Mouse (Mus musculus) CH12.LX (cell line): ENCODE data around the gene Sfswap. TPM values are rescaled to one million over a fixed set of nuclear protein-coding genes. Genes with fewer than 3 reads are reported as not detected.

Experiments used
- DNase-seq: peaks from one replicate; pipeline ENCODE4 v3.0.0-alpha.2; 2013; ENCODE audit errors: extremely low read depth
- H3K27ac ChIP-seq: 2 replicates; pipeline ENCODE4 v1.5.1; 2012; ENCODE audit warnings: low read depth, mild to moderate bottlenecking, control low read depth, moderate library complexity; ENCODE audit not compliant: insufficient read depth
- H3K27me3 ChIP-seq: replicated peaks from 2 replicates; pipeline ENCODE3; 2012; ENCODE audit warnings: inconsistent platforms
- H3K36me3 ChIP-seq, 2 experiments: replicated peaks in 1 of 2; 2 replicates each; pipeline versions ENCODE3 to v1.6.1; 2012; ENCODE audit warnings: inconsistent platforms in 1 of 2, low read length in 1 of 2, mild to moderate bottlenecking in 1 of 2, mixed read lengths in 1 of 2, moderate library complexity in 1 of 2; ENCODE audit not compliant: control insufficient read depth in 1 of 2, insufficient read depth in 1 of 2
- H3K4me1 ChIP-seq, 2 experiments: 2 replicates each; pipeline ENCODE4 v1.6.1; 2012; ENCODE audit warnings: inconsistent platforms in 1 of 2, moderate library complexity in 1 of 2; ENCODE audit not compliant: insufficient read depth in 2 of 2, control insufficient read depth in 1 of 2
- H3K4me2 ChIP-seq: 2 replicates; pipeline ENCODE4 v1.6.1; 2012; ENCODE audit warnings: low read depth, mild to moderate bottlenecking, control low read depth; ENCODE audit not compliant: poor library complexity, insufficient read depth, severe bottlenecking
- H3K4me3 ChIP-seq, 3 experiments: fragments of 150-350 bp in 1 of 3; sonication (generic) in 1 of 3; replicated peaks in 1 of 3; 2 replicates each; pipeline versions ENCODE3 to v1.5.1; 2011 to 2012; ENCODE audit warnings: low read depth in 2 of 3, low read length in 2 of 3, mild to moderate bottlenecking in 2 of 3, moderate library complexity in 2 of 3, control low read depth in 1 of 3, improper control_type of control experiment in 1 of 3, inconsistent platforms in 1 of 3, mixed read lengths in 1 of 3; ENCODE audit not compliant: poor library complexity in 1 of 3
- H3K79me2 ChIP-seq: replicated peaks from 2 replicates; pipeline ENCODE4 v1.6.1; 2012; ENCODE audit warnings: mild to moderate bottlenecking, moderate library complexity; ENCODE audit not compliant: control insufficient read depth, poor library complexity, insufficient read depth, severe bottlenecking; ENCODE audit errors: extremely low read depth
- H3K9ac ChIP-seq: 2 replicates; pipeline ENCODE4 v1.6.1; 2012; ENCODE audit warnings: low read depth, mild to moderate bottlenecking, control low read depth, moderate library complexity; ENCODE audit not compliant: insufficient read depth
- H3K9me3 ChIP-seq: replicated peaks from 2 replicates; pipeline ENCODE3; 2012; ENCODE audit warnings: low read length, inconsistent platforms, mixed read lengths
- CHD1 ChIP-seq: IDR thresholded peaks from 2 replicates; pipeline ENCODE4 v1.6.1; 2012; ENCODE audit warnings: low read depth, low read length, improper control_type of control experiment, inconsistent platforms
- CHD2 ChIP-seq: IDR thresholded peaks from 2 replicates; pipeline ENCODE4 v1.6.1; 2011; ENCODE audit warnings: low read length, improper control_type of control experiment
- CTCF ChIP-seq, 2 experiments: IDR thresholded peaks in 1 of 2; conservative IDR thresholded peaks in 1 of 2; 2 replicates each; pipeline ENCODE4 v1.5.1; 2011 to 2012; ENCODE audit warnings: low read depth in 2 of 2, low read length in 2 of 2, improper control_type of control experiment in 1 of 2, inconsistent platforms in 1 of 2, mild to moderate bottlenecking in 1 of 2, moderate library complexity in 1 of 2
- ELF1 ChIP-seq: IDR thresholded peaks from 2 replicates; pipeline ENCODE4 v1.6.1; 2014; ENCODE audit warnings: low read depth, mild to moderate bottlenecking, inconsistent platforms, low read length, improper control_type of control experiment
- ETS1 ChIP-seq: conservative IDR thresholded peaks from 2 replicates; pipeline ENCODE4 v1.6.1; 2012; ENCODE audit warnings: low read depth, mild to moderate bottlenecking, inconsistent platforms, low read length, improper control_type of control experiment, moderate library complexity
- IRF4 ChIP-seq: IDR thresholded peaks from 2 replicates; pipeline ENCODE4 v1.6.1; 2014; ENCODE audit warnings: low read depth, mild to moderate bottlenecking, inconsistent platforms, low read length, improper control_type of control experiment
- JUN ChIP-seq: IDR thresholded peaks from 2 replicates; pipeline ENCODE4 v1.6.1; 2011; ENCODE audit warnings: low read depth, mild to moderate bottlenecking, low read length, improper control_type of control experiment, moderate library complexity; ENCODE audit not compliant: insufficient read depth
- MAFK ChIP-seq: IDR thresholded peaks from 2 replicates; pipeline ENCODE4 v1.6.1; 2011; ENCODE audit warnings: low read length, improper control_type of control experiment; ENCODE audit not compliant: insufficient replicate concordance
- MEF2A ChIP-seq: IDR thresholded peaks from 2 replicates; pipeline ENCODE4 v1.6.1; 2014; ENCODE audit warnings: low read depth, mild to moderate bottlenecking, inconsistent platforms, low read length, improper control_type of control experiment, borderline replicate concordance
- NELFE ChIP-seq: IDR thresholded peaks from 2 replicates; pipeline ENCODE4 v1.6.1; 2011; ENCODE audit warnings: low read depth, low read length, improper control_type of control experiment
- PAX5 ChIP-seq: IDR thresholded peaks from 2 replicates; pipeline ENCODE4 v1.6.1; 2012; ENCODE audit warnings: low read length, inconsistent platforms, mixed read lengths
- RAD21 ChIP-seq: IDR thresholded peaks from 2 replicates; pipeline ENCODE4 v1.6.1; 2011; ENCODE audit warnings: low read depth, mild to moderate bottlenecking, low read length, improper control_type of control experiment, moderate library complexity
- SMC3 ChIP-seq: IDR thresholded peaks from 2 replicates; pipeline ENCODE4 v1.6.1; 2011; ENCODE audit warnings: low read depth, low read length, improper control_type of control experiment
- USF2 ChIP-seq: conservative IDR thresholded peaks from 2 replicates; pipeline ENCODE4 v1.6.1; 2011; ENCODE audit warnings: low read depth, low read length, improper control_type of control experiment
- ZC3H11A ChIP-seq: IDR thresholded peaks from 2 replicates; pipeline ENCODE4 v1.6.1; 2012; ENCODE audit warnings: low read depth, mild to moderate bottlenecking, inconsistent platforms, low read length, improper control_type of control experiment
- ZKSCAN1 ChIP-seq: IDR thresholded peaks from 2 replicates; pipeline ENCODE4 v1.6.1; 2012; ENCODE audit warnings: low read depth, inconsistent platforms, low read length, improper control_type of control experiment, borderline replicate concordance
- dilution Hi-C: fragments of 300-500 bp; cut with MboI; formaldehyde crosslinking; loops from 2 replicates; pipeline ENCODE4 v1.14.3; 2020; ENCODE audit warnings: low sequenced_read_pairs; ENCODE audit not compliant: extremely low pct_unique_long_range_greater_than_20kb, extremely low pct_ligation_motif_present
- in situ Hi-C: fragments of 300-500 bp; cut with MboI; formaldehyde crosslinking; loops from 3 replicates; pipeline ENCODE4 v1.14.3; 2019; ENCODE audit warnings: low sequenced_read_pairs, low pct_ligation_motif_present, low pct_unique_long_range_greater_than_20kb, mixed read lengths
- polyA plus RNA-seq: library from polyadenylated mRNA; unstranded; fragments of >175 nt; gene quantifications from 2 replicates; pipeline ENCODE4 v1.2.1, GENCODE M21; 2012; ENCODE audit warnings: low read depth; ENCODE audit not compliant: insufficient read length
- total RNA-seq, 2 experiments: library from RNA; depleted of rRNA; stranded (reverse); fragments of 300-350 nt in 1 of 2; fragments of >200 nt in 1 of 2; gene quantifications; 2 replicates each; pipeline ENCODE4 v1.2.3; 2012 to 2014

Sfswap gene
- total and polyA plus RNA-seq, 3 experiments, result 24.9 to 70.4 (median 36.0) TPM

- TF ChIP-seq CTCF (conservative IDR thresholded peaks at IDR 0.05 in 1 of 2, IDR thresholded peaks at IDR 0.05 in 1 of 2; ENCODE audit: low read depth in 2 of 2, low read length in 2 of 2), result no peak
- TF ChIP-seq ZKSCAN1, result no peak
- no peak for TF ChIP-seq NELFE
- no peak for TF ChIP-seq ELF1
- no peak for TF ChIP-seq IRF4
- TF ChIP-seq PAX5, result no peak
- no peak for TF ChIP-seq ETS1
- TF ChIP-seq CHD1, result no peak
- TF ChIP-seq ZC3H11A, result no peak
- no peak for TF ChIP-seq CHD2
- H3K4me2 ChIP-seq, result no peak overlapping the region
- H3K27ac ChIP-seq, result no peak overlapping the region
- H3K4me1 ChIP-seq, result 0 out of 4 replicates have a peak, but pooled peaks cover 0 to 5% of the 10 kb centered on the region in 2 experiments
- H3K27me3 ChIP-seq, result peaks cover 45% of the 10 kb centered on the region
- in situ Hi-C loops (loop anchor here (10.0 kb wide), 1 partner anchor 515 kb away; no protein-coding TSS in a partner anchor), dilution Hi-C loops (no loop called here)
- no peaks in the 10 kb centered on the region for H3K79me2 ChIP-seq
- H3K9ac ChIP-seq, result no peak overlapping the region
- H3K9me3 ChIP-seq, result peaks cover 17% of the 10 kb centered on the region
- no peaks in the 10 kb centered on the region for H3K36me3 ChIP-seq
- no peak overlapping the region for H3K4me3 ChIP-seq
- no peak for DNase-seq
Measured at GRCm38 (mm10) chr5:129580046-129580445, 79.0 kb downstream of the Sfswap start.

- no peak overlapping the region for H3K4me2 ChIP-seq
- no peak overlapping the region for H3K27ac ChIP-seq
- dilution Hi-C loops, result no loop called here
- TF ChIP-seq USF2 (no peak), SMC3 (no peak), MEF2A (no peak), MAFK (no peak)
- peaks cover 45% of the 10 kb centered on the region for H3K27me3 ChIP-seq
- H3K9me3 ChIP-seq, result peaks cover 21% of the 10 kb centered on the region
- H3K79me2 ChIP-seq, result no peaks in the 10 kb centered on the region
- in situ Hi-C loops, result loop anchor here (10.0 kb wide), 1 partner anchor 516 kb away; no protein-coding TSS in a partner anchor
- H3K4me1 ChIP-seq, result 0 out of 4 replicates have a peak, but pooled peaks cover 0 to 5% of the 10 kb centered on the region in 2 experiments
- no peak overlapping the region for H3K4me3 ChIP-seq
- DNase-seq, result no peak
- H3K36me3 ChIP-seq, result no peaks in the 10 kb centered on the region
- H3K9ac ChIP-seq, result no peak overlapping the region
Measured at GRCm38 (mm10) chr5:129580572-129580971, 79.6 kb downstream of the Sfswap start.

GRCm38 (mm10) chr5:129581015-129581414 is 80.0 kb downstream of the Sfswap start:
- Histone ChIP-seq H3K4me3 (no peak overlapping the region), H3K27ac (no peak overlapping the region)
- dilution Hi-C loops, result no loop called here
- no peak for TF ChIP-seq RAD21
- no peak for TF ChIP-seq JUN
- TF ChIP-seq, all 38 proteins: peak for 0
- no peak for DNase-seq
- Histone ChIP-seq H3K4me1 (0 out of 4 replicates have a peak, but pooled peaks cover 0 to 2% of the 10 kb centered on the region in 2 experiments), H3K79me2 (no peaks in the 10 kb centered on the region), H3K9me3 (peaks cover 25% of the 10 kb centered on the region), H3K36me3 (no peaks in the 10 kb centered on the region), H3K4me2 (no peak overlapping the region), H3K27me3 (peaks cover 45% of the 10 kb centered on the region), H3K9ac (no peak overlapping the region)
- in situ Hi-C loops, result loop anchor here (10.0 kb wide), 1 partner anchor 516 kb away; no protein-coding TSS in a partner anchor
